Mouse (Mus musculus): ENCODE data around the gene Ttyh2.
"Not testable (repeated sequence)": the region's sequence is repeated elsewhere in the genome, so short reads cannot be mapped to it uniquely, and the experiment has no call there.

Ttyh2 gene

DNA sequence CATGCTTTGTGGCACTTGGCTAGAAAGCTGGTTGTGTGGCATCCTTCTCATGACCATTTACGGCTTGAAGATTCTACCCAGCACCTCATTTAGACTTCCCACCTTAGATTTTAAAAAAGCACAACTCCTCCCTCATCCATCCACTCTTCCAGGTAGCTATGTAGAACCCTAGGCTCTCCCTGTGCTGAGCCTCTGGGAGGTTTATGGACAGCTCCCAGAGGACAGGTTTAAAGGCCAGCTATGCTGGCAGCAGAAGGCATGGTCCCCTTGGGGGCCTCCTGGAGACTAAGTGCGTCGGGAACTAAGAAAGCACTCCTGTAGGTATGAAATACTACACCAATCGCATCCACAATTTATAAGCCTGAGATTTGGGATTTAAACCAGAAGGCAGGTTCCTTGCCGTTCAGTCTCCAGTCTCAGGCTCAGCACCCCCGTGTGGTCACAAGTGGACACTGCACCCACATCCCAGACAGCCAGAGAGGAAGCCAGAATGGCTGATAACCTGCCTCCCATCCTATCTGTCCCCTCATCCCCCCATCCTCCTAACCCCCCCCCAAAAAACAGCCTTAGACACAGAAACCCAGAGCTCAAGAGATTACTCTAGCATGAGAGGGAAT lies 12.4 kb upstream of the Ttyh2 start:
- DNase-seq, result peak in 1 of 2 experiments; percentile 64

DNA sequence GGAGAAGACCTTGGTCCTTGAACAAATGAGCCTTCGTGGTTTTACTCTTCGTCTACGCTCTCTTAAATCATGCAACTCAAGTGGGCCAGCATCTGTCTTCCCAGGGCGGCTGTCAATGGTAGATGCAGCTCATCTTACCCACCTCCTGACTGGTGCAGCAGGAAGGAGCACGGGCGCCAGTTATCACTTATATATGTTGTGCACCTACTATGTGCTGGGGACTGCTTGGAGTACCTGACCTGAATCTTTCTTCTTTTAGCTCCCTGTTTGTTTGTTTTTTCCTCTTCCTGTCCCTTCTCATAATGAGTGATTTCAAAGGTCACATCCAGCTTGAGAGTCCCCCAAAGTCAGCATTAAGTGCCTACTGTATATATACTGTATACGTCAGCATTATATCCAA lies 11.1 kb upstream of the Ttyh2 start:
- no peak for DNase-seq

DNA sequence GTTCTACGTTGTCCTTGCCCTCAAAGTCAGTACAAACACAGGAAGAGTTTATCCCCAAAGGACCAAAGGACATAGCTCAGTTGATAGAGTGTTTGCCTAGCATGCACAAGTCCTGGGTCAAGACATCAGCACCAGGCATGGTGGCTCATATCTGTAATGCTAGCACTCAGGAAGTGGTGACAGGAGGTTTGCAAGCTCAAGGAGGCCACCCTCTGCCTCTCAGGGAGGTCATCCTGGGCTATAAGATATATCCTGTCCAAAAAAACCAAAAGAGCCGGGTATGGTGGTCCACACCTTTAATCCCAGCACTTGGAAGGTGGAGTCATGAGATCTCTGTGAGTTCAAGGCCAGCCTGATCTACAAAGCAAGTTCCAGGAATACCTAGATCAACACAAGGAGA lies 9.8 kb upstream of the Ttyh2 start:
- no peak for DNase-seq

DNA sequence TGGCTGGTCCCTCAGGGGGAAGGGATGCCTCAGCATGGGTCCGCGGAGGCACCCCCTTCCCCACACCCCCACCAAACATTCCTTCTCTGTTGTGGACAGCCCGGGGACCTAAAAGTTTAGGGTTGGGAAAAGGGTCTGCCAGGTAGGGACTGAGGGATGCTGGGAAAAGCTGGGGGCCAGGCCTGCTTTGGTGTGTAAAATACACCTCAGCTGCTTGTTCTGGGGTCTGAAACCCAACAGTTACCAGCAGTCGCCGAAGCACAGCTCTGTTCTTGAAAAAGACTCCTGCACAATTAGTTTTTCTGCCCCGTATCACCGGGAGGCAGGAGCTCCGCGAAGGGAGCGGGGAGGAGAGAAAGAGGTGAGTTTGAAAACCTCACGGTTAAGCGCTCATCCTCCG lies 8.4 kb upstream of the Ttyh2 start:
- no peak for DNase-seq

DNA sequence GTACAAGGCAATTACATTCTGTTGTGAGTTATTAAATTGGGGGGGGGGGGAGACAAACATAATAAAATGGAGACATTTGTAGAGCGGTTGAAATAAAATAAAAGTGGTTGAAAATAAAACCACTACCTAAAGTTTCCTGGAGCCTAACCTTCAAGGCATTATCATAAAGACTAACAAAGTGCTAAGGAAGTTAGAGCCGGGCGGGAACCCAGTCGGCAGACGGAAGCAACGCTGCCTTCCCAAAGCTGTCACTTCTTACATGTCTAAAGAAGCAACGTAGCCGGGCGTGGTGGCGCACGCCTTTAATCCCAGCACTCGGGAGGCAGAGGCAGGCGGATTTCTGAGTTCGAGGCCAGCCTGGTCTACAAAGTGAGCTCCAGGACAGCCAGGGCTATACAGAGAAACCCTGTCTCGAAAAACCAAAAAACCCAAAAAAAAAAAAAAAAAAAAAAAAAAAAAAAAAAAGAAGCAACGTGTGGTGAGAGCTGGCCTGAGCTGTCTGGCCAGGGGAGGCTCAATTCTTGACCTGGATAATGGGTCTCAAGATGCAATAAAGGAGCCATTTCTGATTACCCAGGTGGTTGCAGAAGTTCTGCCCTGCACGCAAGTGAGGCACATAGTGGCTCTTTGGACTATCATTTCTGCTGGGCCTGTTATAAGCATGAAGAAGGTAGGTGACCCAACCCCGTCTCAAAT lies 7.8 kb upstream of the Ttyh2 start:
- no peak for DNase-seq

DNA sequence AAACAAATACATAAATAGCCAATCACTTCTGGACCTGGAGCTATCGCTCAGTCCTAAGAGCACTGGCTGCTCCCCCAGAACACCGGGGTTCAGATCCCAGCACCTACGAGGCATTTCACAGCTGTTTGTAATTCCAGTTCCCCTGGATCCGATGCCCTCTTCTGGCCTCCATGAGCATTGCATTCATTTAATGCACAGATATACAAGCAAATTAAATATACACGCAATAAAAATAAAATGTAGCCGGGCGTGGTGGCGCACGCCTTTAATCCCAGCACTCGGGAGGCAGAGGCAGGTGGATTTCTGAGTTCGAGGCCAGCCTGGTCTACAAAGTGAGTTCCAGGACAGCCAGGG lies 7.3 kb upstream of the Ttyh2 start:
- DNase-seq, result peak; percentile 54 to 60

DNA sequence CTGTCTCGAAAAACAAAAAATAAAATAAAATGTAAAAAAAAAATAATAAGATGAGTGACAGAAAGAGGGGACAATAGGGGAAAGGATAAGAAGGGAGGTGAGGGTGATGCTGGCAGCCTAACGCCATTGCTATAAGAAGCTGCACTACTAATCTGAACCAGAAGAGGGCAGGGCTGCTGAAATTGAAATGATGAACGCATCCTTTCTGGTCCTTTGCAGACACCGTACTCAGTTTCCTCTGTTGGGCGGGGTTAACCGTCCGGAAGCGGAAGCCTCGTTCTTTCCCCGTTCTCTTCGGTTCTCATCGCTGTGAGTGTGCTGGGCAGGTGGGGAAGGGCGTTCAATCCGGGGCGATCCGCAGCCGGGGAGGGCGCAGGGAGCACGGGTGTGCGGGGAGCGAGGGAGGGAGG lies 6.9 kb upstream of the Ttyh2 start, which contains the start of gene Rpl38:
Gene Rpl38 (plus strand): TSS at position 224 of the 410 bp plus-strand sequence.
- peak; percentile 95 to 97 for DNase-seq

DNA sequence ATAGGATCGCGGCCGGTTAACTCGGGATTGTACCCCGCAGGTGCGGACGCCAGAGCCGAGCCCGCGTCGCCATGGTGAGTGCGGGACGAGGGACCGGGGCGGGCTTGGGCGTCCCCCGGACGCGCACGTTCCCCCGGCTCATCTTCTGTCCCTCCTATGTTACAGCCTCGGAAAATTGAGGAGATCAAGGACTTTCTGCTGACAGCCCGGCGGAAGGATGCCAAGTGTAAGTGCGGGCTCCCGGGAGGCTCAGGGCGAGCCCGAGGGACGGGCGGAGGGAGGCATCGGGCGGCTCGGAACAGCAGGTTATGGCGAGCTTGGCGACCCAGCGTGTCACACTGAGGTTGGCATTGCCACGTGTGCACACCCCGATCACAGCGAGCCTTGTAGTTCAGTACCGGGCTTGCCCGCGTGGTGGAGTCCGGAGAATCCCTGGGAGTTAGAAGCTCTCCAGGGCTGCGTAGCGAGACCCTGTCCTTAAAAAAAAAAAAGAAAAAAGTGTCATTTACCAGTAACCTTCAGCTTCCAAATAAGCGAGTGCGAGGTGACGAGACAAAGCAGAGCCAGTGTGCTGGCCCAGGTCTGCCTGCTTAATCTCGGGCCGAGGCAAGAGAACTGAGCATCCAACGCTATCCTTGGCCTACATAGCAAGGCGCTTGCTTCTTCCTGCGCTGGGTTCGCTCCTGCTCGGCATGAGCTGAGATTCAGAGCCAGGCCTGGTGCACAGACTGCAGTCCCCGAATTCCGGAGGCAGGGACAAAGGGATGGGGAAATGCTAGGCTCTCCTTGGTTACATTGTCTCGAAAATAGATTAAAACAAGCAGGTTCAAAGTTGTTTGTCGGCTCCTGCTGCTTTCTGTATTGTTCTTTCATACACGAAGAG lies 6.2 kb upstream of the Ttyh2 start:
- DNase-seq, result peak; percentile 82 to 88

DNA sequence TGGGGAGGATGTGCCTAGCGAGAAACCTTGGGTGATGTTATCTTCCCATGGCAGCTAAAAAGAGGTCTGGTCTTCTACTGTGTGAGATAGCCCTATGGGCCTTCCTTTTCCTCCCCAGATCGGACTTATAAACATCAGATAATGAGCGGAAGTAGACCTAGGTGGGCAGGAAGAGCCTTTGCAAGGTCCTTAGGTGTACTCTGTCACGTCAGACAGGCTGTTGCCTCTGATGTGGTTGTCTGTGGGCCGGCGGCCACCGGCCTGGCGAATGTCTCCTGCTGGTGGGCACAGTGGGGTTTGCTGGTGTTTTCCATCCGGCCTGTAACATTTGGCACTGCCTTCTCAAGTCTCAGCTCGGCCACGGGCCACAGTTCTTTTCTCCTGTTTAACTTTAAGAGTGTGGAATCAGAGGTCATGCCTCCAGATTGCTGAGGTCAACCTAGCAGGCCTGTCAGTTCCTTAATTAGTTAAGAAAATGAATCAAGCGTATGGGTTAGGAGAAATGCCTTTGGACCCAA lies 5.5 kb upstream of the Ttyh2 start:
- DNase-seq, result peak; percentile 20 to 57

DNA sequence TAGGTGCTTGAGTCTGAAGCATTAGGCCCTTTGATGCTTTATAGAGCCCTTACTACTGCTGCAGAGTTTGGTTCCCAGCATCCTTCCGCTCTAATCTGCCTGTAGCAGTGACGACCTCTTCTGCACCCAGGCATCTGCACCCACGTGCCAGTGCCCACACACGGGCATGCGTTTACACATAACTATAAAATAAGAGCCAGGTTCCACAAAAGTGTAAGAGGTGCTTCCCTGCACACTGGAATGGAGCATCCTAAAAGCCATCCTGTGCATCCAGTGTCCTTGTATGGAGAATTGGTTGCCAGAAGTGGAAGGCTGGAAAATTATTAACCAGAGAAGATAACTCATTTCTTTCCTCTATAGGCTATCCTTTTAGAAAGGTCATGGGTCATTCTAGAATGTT lies 4.1 kb upstream of the Ttyh2 start:
- DNase-seq, result no peak

DNA sequence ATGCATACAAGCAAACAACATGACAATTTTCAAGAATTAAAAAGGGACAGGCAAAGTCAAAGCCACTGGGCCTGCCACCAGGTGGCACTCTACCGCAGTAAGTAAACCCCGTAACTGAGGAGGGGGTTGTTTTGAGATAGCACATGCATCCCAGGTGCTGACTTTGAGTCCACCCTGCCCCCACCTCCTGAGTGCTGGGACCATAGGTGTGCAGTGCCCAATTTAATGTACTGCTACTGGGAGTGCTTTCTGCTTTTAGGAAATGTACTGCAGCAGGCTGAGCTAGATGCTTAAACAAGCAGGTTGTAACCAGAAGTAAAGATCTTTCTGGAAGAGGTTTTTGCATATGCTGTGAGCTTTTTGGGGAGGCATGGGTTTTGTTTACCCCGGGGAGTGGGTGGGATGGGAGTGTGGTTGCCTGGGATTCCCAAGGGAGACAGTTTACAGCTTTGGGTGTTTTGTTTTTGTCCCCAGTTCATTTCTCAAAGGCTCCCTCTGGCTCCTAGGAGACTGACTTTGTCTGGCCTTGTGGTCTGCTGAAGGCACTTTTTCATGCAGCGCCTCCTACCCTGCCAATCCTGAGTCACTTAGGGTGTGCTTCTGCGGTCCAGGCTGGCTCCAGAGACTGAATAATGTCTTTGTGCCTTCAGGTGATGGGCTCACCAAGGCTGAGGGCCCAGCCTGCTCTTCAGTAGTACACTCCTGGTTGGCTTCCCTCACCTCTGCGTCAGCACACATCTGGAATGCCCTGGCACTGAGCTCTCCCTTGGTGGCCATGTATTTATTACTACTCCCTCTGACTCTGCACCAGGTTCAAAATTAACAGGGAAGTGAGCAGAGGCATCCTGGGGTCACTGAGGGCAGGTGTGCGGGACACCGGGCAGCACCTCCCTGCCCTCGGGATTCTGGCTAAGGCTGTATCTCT lies 2.2 kb upstream of the Ttyh2 start:
- peak; percentile 67 to 74 for DNase-seq

DNA sequence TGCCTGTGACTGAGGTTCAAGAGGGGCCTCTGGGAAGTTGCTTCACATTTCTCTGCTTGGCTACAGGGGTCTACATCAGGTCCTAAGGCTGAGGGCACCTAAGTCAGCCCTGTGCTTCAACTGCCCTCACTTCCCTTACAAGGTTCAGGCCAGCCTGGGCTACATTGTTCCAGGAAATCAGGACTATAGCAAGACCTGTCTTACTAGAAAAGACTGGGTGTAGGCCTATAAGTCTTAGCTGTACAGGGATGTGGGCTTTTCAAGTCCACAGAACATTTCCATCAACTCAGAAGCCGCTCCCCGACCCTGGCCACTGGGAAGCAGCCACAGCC lies 1.5 kb upstream of the Ttyh2 start:
- DNase-seq, result no peak

DNA sequence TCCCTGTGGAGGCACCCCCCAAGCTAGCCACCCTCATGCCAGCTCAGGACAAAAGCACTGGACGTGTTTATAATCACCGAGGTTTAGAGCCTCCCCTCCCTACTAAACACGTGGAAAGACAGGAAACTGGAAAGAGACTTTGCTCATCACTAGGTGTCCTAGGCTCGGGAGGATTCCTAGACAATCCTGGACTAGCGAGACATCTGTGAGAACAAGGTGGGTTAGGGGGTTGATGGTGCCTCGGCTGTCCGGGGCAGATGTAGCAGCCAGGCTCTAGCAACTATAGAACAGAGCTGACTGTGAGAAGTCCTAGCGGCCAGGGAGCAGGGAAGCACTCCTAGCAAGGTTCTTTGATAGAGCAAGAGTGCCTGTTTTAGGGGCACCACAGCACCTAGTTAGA lies 1.1 kb upstream of the Ttyh2 start:
- DNase-seq, result no peak

DNA sequence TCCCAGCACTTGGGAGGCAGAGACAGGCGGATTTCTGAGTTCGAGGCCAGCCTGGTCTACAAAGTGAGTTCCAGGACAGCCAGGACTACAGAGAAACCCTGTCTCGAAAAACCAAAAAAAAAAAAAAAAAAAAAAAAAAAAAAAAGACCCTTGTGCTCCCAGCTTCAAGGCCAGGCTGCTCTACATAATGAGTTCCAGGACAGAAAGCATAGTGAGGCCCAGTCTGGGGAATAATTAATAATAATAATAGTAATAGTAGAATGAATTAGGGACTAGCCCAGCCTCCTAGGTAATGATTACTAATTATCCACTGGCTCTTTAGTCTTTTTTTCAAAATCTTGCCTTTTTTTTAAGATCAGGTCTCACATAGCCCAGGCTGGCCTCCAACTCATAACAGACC lies 435 bp upstream of the Ttyh2 start:
- DNase-seq, result not testable (repeated sequence)

DNA sequence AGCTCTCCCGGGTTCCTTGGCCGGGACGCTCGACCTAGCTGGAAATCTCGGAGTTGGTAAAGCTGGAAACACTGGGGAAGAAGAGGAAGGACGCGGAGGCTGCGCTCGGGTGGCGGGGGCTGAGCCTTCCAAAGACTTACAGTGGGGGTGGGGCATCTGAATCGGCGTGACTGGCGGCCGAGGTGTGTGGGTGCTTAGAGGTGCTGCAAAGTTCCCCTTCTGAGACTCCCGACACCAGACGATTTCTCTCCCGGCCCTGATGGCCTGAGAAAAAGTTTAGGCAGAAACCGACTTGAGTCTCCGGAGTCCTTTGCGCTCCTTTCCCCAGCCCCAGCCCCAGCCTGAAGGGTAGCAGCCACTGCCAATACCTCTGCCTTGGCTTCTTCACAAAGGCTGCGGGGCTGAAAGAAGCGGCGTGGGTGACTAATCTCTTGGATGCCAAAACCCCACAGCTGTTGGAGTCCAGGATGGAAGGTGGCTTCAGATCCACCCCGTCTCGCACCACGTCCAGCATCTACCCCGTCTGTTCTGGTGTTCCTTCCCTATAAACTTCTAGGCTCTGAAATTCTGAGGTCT lies 683 bp downstream of the Ttyh2 start:
- peak; percentile 55 to 63 for DNase-seq

DNA sequence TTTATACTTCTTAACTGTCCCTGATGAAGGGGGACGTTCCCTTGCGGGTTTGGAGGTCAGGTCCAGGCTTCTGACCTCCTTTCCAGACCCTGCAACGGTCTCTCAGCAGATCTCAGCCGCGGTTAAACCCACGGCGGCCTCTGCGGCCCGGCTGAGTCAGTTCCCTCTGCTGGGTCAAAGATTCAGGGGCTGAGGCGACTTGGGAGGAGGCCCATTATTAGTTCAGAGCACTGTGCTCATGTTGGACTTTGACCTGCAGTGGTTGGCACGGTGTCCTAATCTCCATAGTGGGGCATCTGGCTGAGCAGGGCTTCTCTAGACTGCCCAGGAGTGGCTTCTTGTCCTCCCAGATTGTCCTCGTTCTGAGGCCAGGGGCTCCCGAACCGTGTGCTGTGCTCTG lies 1.2 kb downstream of the Ttyh2 start:
- DNase-seq, result peak; percentile 86 to 93

DNA sequence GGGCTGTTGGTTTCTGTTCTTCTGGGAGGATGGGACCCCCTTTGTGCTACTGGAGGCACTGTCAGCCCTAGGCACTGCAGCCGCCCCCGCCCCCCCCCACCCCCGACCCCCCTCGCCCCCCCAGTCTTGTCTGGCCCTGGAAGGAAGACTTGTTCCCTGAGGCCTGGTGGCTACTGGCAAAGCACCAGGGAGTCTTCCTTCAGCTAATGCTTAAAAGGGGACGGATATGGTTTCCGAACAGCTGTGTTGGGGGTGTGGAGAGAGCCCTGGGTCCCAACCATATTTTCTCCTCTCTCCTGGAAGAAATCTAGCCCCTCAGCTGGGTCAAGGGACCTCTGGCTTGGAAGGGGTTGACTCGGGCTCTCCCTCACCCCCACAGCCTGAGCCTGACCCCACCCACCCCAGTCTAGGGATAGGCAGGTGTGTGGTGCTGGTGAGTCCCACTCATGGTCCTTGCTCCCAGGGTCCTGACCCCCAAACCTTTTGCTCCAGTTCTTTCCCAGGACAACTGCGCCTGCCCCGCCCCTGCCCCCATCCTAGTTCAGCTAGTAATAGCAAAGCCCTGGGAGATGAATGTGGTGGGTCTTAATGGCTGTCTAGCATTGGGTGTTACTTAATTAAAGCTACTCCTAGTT lies 1.8 kb downstream of the Ttyh2 start:
- DNase-seq, result peak in 1 of 2 experiments; percentile 48

DNA sequence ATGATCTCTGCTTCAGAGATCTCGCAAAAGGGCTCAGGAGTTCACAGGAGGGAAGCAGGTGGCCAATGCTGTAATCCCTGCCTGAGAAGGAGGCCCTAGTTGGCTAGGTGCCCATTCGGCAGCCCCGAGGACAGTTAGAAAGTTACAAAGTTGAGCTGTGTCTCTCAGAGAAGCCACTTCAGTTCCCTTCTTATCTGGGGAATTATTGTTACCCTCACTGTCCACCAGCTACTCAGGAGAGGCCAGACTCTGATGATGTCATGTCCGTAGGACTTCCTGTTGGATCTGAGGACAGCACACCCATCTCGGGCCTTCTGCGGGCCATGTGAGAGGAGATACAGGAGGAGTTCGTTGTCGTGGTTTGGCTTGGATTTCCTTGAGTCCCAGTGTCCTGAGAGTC lies 4.4 kb downstream of the Ttyh2 start:
- DNase-seq, result peak; percentile 62 to 75

DNA sequence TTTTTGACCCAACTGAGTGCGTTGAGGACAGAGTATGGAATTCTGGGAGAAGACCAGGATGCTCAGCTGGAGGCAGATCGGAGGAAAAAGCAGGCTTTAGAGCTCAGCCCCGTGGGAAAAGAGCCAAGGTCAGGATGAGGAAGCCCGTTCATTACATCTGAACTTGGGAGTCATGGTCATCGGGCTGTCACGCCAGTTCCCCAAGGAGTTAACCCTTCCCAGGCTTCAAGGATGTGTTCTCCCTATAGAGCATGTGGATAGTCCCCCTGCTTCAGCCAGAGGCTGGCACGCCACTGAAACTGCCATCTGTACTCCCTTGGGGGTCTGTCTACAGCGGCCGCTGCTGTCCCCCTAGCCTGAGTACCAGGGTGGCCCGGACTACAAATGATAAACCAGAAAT lies 5.1 kb downstream of the Ttyh2 start:
- DNase-seq, result peak; percentile 67 to 78

DNA sequence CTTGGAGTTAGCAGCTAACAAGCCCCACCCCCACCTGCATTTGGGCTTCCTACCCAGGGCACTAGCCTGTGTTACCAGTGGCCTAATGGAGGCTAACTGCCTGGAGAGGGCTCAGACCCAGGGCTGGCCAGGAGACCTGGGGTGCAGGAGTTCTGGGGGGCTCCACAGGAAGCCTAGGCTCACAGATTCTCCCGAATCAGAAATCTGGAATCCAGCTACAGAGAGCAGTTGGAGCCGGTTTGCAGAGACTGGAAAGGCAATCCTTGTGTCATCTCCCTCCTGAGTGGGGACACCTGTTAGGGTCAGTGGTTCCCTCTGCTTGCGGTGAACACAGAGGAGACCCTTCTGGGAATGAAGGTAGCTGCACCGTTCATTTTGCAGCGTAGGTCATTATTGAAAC lies 5.8 kb downstream of the Ttyh2 start:
- no peak for DNase-seq

DNA sequence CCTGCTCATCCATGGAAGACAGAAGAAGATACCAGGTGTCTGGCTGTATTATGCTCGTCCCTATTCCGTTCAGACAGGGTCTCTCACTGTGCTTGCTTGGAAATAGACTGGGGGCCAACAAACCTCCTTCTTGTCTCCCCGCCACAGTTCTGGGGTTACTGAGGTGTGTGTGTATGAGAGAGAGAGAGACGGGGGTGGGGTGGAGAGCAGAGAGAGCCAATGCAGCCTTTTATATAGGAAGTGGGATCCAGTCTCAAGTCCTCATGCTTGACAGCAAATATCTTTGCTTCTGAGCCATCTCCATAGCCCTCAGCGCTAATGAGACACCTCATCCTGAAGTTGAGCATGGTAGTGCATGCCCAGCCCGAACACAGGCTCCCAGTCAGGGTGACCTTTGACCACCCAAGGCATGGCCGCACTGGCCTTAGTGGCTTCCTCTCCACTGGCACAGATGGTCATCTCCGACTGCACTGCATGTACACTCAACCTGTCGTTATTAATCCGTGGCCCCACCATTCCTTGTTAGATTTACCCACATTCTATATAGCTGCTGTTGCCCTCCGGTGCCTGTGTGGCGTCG lies 7.2 kb downstream of the Ttyh2 start:
- DNase-seq, result peak; percentile 44 to 68
